Mouse (Mus musculus) left cerebral cortex, postnatal 36 days (tissue): ENCODE measurements at regions not wholly inside any gene's neighbourhood (a gene's known extent, or its start where the extent isn't known, plus 50 kb on each side); places are given as distances from the start of the nearest gene placed in this dataset.
A peak's percentile ranks its signal among the peaks of the same experiment; 100 is the strongest.
"Not testable (repeated sequence)": the region's sequence is repeated elsewhere in the genome, so short reads cannot be mapped to it uniquely, and the experiment has no call there.

ENCODE experiments used
- DNase-seq, 2 experiments: peaks; one replicate each; pipeline ENCODE4 v3.0.0; 2021 to 2022; ENCODE audit warnings: low spot score in 2 of 2, mixed read lengths in 1 of 2
- intact Hi-C: fragments of 180-260 bp; cut with DNase I; formaldehyde crosslinking; loops from one replicate; pipeline ENCODE4 v1.15.1; 2025

DNA sequence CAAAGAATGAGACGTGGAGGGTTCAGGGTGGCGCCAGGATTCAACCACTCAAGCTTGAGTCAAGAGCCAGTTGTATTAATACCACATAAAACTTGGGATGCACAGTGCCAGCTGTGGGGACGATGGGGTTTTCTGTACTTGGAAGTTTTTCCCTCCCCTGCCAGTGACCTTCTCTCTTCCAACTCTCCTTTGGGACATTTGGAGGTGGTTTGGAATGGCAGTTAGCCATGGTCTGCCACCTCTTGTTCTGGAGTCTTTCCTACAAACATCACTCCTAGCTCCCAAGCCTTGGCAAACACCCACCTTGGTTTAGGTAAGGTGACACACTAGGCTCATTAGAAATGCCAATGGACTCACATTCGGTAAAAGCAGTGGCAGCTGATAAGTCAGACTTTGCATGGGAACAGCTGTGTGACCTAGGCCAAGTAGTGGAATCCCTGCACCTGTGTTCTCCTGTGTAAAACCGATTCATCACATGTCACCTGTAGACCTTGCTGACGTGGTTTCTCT lies 84.1 kb upstream of the Slc25a13 start:
- intact Hi-C loops: no loop called here
- DNase-seq: no peak

DNA sequence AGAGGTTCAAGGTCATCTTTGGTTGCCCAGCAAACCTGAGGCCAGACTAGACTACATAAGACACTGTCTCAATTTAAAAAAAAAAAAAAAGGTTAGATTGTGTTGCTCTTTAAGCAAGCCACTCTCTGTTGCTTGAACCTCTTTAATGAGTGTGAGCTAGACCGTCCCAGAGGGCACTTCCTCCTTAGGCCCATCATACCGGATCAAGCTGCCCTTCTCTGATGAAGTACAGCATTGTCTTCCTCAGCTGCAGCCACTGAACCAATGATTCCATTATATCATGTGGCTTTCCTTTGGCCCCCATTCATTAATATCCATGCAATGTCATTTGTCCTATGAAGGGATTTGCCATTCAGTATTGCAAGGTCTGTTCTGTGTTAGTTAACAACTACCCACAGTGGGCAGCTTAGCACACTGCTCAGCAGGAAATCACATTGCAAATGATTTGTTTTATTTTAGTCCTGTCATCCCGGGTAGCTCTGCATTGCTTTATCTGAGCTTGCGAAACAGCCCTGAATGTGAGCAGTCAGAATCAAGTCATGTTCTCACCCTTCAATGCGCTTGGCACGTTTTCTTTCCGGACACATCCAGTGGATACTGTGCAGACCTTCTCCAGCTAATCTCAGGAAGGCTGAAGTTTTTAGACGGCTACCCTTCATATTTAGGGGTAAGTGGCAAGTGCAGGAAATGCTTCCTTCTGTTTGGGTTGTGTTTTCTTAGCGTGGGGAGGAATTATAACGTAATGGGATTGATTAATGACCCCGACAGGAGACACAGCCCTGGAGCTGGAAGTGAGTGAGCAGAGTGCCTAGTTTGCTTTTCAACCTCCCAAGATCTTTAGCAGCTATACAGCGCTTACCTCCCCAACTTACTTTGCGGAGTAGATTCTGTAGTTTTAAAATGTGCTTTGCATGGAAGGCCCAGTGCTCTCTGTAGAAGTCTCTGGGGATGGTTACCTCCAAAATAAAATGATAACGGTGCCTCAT lies 82.2 kb upstream of the Slc25a13 start:
- no peak for DNase-seq
- intact Hi-C loops: no loop called here

DNA sequence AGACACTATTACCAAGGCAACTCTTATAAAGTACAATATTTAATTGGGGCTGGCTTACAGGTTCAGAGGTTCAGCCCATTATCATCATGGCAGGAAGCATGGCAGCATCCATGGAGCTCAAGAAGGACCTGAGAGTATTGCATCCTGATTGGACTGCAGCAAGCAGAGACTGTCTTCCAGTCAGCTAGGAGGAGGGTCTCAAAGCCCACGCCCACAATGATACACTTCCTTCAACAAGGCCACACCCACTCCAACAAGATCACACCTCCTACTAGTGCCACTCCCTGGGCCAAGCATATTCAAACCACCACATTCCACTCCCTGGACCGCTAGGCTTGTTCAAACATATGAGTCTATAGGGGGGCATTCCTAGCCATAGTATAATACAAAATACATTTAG lies 78.6 kb upstream of the Slc25a13 start:
- intact Hi-C loops, DNase-seq: not testable (repeated sequence)

GRCm38 (mm10) chr6:6291781-6292180 lies 74.8 kb upstream of the Slc25a13 start:
- intact Hi-C loops: no loop called here
- DNase-seq: no peak

GRCm38 (mm10) chr6:6290427-6290826 lies 73.5 kb upstream of the Slc25a13 start:
- intact Hi-C loops: no loop called here

GRCm38 (mm10) chr6:6289806-6290205 lies 72.8 kb upstream of the Slc25a13 start:
- DNase-seq: peak; percentile 17 to 22
- intact Hi-C loops: no loop called here

More at GRCm38 (mm10) chr6:6290427-6290826, 73.5 kb upstream of the Slc25a13 start:
- no peak for DNase-seq

DNA sequence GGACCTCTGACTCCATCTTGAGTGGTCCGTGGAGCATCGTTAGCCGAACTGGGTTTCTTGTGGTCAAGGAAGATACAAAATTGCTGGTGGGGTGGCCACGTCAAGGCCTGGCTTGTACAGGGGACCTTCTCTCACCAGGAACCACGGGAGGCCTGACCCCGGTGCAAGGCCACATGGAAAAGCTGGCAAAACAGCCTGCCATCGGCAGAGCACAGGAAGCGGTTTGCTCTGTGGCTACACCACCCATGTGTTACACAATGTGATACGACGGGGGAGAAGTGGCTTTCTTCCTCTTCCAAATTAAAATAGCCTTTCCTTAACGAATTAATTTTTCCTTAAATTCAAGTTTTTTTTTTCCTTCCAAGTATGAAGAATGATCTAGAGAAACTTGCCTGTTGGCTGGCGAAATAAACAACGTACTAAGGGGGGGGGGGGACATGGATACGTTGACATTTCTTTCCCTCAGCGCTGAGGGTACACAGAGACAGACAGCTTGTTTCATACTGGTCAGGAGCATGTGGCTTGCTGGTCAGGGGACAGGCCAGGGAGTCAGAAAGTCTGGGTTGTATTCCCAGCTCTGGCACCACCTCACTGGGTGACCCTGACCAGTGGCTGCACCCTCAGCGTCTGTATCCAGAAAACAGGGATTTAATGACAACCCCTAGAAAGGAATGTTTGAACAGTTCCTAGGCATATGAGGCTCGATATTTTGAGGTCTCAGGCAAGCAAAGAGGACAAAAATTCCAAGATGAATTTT lies 64.0 kb upstream of the Slc25a13 start:
- DNase-seq: no peak
- intact Hi-C loops: no loop called here

DNA sequence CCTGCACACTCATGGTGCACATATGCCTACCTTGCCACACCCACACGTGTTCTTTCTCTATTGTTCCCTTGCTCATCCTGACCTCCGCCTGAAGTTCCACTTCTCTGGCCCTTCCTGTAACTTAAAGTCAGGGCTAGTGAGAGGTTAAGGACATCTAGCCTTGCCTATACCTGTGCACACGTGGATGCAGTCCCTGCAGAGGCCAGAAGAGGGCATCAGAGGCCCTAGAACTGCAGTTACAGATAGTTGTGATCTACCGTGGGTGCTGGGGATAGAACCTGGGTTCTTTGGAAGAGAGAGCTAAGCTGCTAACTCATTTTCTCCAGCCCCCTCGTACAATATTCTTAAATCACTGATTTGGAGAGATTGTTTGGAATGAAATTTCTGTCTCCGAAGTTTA lies 62.7 kb upstream of the Slc25a13 start:
- DNase-seq: no peak
- intact Hi-C loops: no loop called here

- intact Hi-C loops: no loop called here
- no peak for DNase-seq
These were observed 53.6 kb upstream of the Slc25a13 start for GRCm38 (mm10) chr6:6270545-6270944.
